25 mouse cellular contexts compared by ENCODE assay signal in genomic region chr7:25919467-25919866, GRCm38 (mm10). TPM values are rescaled to one million over a fixed set of nuclear protein-coding genes. Genes with fewer than 3 reads are reported as not detected.
"Had no signal": no experiment of that assay in that cellular context is flagged by ENCODE, and none has a peak within 500 bp of the region (broad histone marks: within the 10 kb centered on the region; RNA-seq: fewer than 3 reads in every experiment).

No protein-coding gene starts in this region.

- DNase-seq: kidney, adult 8-10 months; kidney, postnatal 14 days; layer of hippocampus, adult 9-11 months; layer of hippocampus, postnatal 36 days; lung, adult 18-20 months; lung, postnatal 14 days; lung, postnatal 4 days; midbrain, embryonic 14.5 days; thymus, adult 18-20 months; thymus, postnatal 36 days had no signal

- H3K4me2 ChIP-seq: midbrain, embryonic 11.5 days had no signal

- H3K27ac ChIP-seq: hindbrain, postnatal 0 days; layer of hippocampus, adult 2 months; left cerebral cortex, adult 2 months had no signal

- ATAC-seq: hindbrain, postnatal 0 days; inflammation-experienced regulatory T-cells, adult 6 months had no signal

- H3K4me3 ChIP-seq: layer of hippocampus, adult 2 months; left cerebral cortex, adult 2 months had no signal

RNA-seq across cellular contexts. Expression of gene Cyp2b10, which starts 22.0 kb away (rescaled TPM):
- total RNA-seq: hindbrain, postnatal 0 days; left cerebral cortex, postnatal 10 days; megakaryocyte progenitor cell, adult 5-6 weeks; megakaryocyte-erythroid progenitor cell, adult 5-6 weeks; midbrain, postnatal 0 days had no signal
- polyA plus RNA-seq: hindbrain, postnatal 0 days; inflammation-experienced regulatory T-cells, adult 6 months; kidney, embryonic 16.5 days; limb, embryonic 11.5 days; limb, embryonic 14.5 days; midbrain, embryonic 11.5 days; midbrain, embryonic 14.5 days; midbrain, postnatal 0 days; neural tube, embryonic 11.5 days; neural tube, embryonic 14.5 days; testis, adult 2 months had no signal
